Mouse (Mus musculus): ENCODE results near the gene Khdc4.

Gene Khdc4

GRCm38 (mm10) chr3:88684980-88685941 lies at the start of gene Khdc4:
Gene Khdc4, plus strand, starts transcription at chr3:88685803.
- H3K36me3 ChIP-seq (ENCODE audit: control insufficient read depth, insufficient read depth, low read length, poor library complexity, severe bottlenecking): peaks cover 4% of the 10 kb centered on the region
- H3K27me3 ChIP-seq (ENCODE audit: control insufficient read depth, insufficient read depth, low read length, poor library complexity, severe bottlenecking): no peaks in the 10 kb centered on the region
- peak; percentile 97 for DNase-seq (ENCODE audit: low read depth, low spot score)

- peaks cover 3% of the 10 kb centered on the region; the same call in 1 of the 2 replicates for H3K27me3 ChIP-seq (ENCODE audit: control insufficient read depth, insufficient read depth, low read length, poor library complexity, severe bottlenecking)
- H3K36me3 ChIP-seq (ENCODE audit: control insufficient read depth, insufficient read depth, low read length, poor library complexity, severe bottlenecking): peaks cover 39% of the 10 kb centered on the region
- no peak for DNase-seq (ENCODE audit: low read depth, low spot score)
Measured at GRCm38 (mm10) chr3:88636555-88636986, 49.0 kb upstream of the Khdc4 start.

DNA sequence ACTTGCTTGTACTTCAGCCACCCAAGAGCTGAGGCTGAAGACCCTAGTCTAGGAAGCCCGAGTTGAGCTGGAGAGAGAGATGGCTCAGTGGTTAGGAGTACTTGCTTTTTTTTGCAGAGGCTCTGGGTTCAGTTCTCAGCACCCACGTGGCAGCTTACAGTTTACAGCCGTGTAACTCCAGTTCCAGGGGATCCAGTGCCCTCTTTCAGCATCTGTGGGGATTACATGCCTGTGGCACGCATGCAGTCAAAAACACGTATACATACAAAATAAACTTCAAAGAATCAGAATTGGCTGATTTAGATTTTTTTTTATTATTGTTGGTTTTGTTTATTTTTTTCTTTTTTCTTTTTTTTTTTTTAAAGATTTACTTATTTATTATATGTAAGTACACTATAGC lies 48.5 kb upstream of the Khdc4 start:
- peaks cover 3% of the 10 kb centered on the region; the same call in 1 of the 2 replicates for H3K27me3 ChIP-seq (ENCODE audit: control insufficient read depth, insufficient read depth, low read length, poor library complexity, severe bottlenecking)
- DNase-seq (ENCODE audit: low read depth, low spot score): no peak
- H3K36me3 ChIP-seq (ENCODE audit: control insufficient read depth, insufficient read depth, low read length, poor library complexity, severe bottlenecking): peaks cover 36% of the 10 kb centered on the region

GRCm38 (mm10) chr3:88639239-88639638 lies 46.4 kb upstream of the Khdc4 start:
- Histone ChIP-seq H3K27me3 (ENCODE audit: control insufficient read depth, insufficient read depth, low read length, poor library complexity, severe bottlenecking) (peaks cover 3% of the 10 kb centered on the region; the same call in 1 of the 2 replicates), H3K36me3 (ENCODE audit: control insufficient read depth, insufficient read depth, low read length, poor library complexity, severe bottlenecking) (peaks cover 45% of the 10 kb centered on the region)
- no peak for DNase-seq (ENCODE audit: low read depth, low spot score)

- H3K36me3 ChIP-seq (ENCODE audit: control insufficient read depth, insufficient read depth, low read length, poor library complexity, severe bottlenecking): peaks cover 35% of the 10 kb centered on the region
- DNase-seq (ENCODE audit: low read depth, low spot score): peak; percentile 89
- H3K27me3 ChIP-seq (ENCODE audit: control insufficient read depth, insufficient read depth, low read length, poor library complexity, severe bottlenecking): no peaks in the 10 kb centered on the region
Measured at GRCm38 (mm10) chr3:88640676-88641075, 44.9 kb upstream of the Khdc4 start.

- Histone ChIP-seq H3K36me3 (ENCODE audit: control insufficient read depth, insufficient read depth, low read length, poor library complexity, severe bottlenecking) (peaks cover 40% of the 10 kb centered on the region), H3K27me3 (ENCODE audit: control insufficient read depth, insufficient read depth, low read length, poor library complexity, severe bottlenecking) (no peaks in the 10 kb centered on the region)
- DNase-seq (ENCODE audit: low read depth, low spot score): no peak
Measured at GRCm38 (mm10) chr3:88643078-88643477, 42.5 kb upstream of the Khdc4 start.

DNA sequence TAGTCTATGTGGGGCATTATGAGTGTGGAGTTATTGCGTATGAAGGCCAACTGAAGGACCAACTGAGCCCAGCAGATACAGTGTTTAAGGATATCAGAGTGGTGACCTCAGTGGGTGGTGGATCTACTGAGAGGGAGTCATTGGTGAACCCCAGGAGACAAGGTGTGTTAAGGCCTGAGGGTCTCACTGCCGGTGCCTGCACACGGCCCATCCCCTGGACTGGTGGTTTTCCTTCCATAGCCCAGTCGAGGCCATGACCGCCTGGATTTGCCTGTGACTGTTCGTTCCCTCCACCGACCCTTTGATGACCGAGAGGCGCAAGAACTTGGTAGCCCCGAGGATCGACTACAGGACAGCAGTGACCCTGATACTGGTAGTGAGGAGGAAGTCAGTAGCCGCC lies 39.7 kb upstream of the Khdc4 start:
- no peak for DNase-seq (ENCODE audit: low read depth, low spot score)
- H3K27me3 ChIP-seq (ENCODE audit: control insufficient read depth, insufficient read depth, low read length, poor library complexity, severe bottlenecking): no peaks in the 10 kb centered on the region
- H3K36me3 ChIP-seq (ENCODE audit: control insufficient read depth, insufficient read depth, low read length, poor library complexity, severe bottlenecking): peaks cover 34% of the 10 kb centered on the region

- Histone ChIP-seq H3K36me3 (ENCODE audit: control insufficient read depth, insufficient read depth, low read length, poor library complexity, severe bottlenecking) (peaks cover 34% of the 10 kb centered on the region), H3K27me3 (ENCODE audit: control insufficient read depth, insufficient read depth, low read length, poor library complexity, severe bottlenecking) (no peaks in the 10 kb centered on the region)
- no peak for DNase-seq (ENCODE audit: low read depth, low spot score)
Measured at GRCm38 (mm10) chr3:88646426-88646995, 39.1 kb upstream of the Khdc4 start.

DNA sequence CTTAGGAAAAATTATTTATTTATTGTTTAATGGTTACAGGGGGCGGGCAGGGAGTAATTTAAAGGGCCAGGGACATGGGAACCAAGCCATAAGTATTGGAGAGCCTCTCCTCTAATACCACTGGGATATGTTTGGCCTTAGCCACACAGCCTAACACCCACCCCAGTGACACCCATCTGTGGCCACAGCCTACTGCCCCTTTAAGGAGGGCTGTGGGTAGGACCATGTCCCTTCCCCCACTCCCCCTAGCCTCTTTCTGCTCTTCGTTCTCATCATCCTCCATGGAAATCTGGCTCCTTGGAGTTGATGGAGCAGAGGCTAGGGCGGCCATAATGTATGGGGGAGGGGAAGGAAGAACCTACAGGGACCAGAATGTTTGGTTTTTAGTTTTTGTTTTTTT lies 38.5 kb upstream of the Khdc4 start:
- no peak for DNase-seq (ENCODE audit: low read depth, low spot score)
- Histone ChIP-seq H3K27me3 (ENCODE audit: control insufficient read depth, insufficient read depth, low read length, poor library complexity, severe bottlenecking) (no peaks in the 10 kb centered on the region), H3K36me3 (ENCODE audit: control insufficient read depth, insufficient read depth, low read length, poor library complexity, severe bottlenecking) (peaks cover 34% of the 10 kb centered on the region)

DNA sequence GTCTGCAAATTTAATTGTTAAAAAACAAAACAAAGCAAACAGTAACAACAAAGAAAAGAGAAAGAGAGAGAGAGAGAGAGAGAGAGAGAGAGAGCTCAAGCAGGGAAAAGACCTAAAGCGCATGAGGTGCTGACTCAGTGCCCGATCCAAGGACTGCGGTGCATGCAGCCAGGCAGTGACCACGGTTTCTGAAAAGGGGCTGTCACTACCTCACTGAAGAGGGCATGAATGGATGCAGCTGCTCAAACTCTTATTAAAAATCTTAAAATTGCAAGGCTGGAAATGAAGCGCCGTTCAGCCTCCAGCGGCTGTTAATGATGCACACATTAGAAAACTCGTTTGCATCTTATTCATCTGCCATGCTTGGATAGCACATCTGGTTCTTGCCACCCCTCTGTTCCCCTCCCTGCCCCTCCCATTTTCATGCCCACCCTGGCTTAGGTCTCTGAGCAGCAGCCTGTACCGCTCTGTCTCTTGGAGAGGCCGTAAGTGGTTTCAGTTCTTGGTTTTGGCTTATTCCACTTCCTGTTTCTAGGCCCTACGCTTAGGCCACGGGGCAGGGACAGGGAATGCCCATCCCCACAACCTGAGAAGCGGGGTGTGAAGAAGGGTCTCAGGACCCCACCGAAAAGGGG lies 37.7 kb upstream of the Khdc4 start:
- peak; percentile 82 for DNase-seq (ENCODE audit: low read depth, low spot score)
- Histone ChIP-seq H3K27me3 (ENCODE audit: control insufficient read depth, insufficient read depth, low read length, poor library complexity, severe bottlenecking) (no peaks in the 10 kb centered on the region), H3K36me3 (ENCODE audit: control insufficient read depth, insufficient read depth, low read length, poor library complexity, severe bottlenecking) (peaks cover 29% of the 10 kb centered on the region)

DNA sequence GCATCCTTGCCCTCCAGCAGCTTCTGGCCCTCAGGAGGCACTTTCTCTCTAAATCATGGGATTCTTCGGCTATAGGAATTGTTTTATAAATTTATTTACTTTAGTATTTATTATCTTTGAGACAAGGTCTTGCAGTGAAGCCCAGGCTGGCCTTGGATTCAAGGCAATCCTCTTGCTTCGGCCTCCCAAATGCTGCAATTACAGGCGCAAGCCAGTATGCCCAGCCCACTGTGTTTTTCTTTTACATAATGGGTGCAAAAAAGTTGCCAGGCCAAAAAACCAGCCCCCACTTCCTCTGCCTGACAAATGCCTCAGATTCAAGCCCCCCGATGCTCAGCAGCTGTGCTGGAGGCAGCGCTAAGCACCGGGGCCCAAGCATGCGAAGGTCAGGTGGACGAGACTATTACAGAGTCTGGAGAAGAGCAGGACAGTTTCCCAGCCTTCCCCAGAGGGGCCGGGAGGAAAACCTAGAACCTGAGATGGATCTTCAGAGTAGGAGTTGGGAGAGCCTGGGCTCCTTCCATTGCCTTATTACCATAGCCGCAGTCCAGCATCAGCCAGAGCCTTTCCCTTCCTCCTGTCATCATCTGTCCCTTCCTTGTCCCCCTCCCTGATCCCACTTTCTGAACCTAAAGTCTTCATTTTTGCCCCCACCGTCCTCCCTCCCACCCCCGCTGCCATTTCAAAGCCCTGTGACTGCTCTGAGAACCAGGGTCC lies 37.0 kb upstream of the Khdc4 start:
- peaks cover 23% of the 10 kb centered on the region for H3K36me3 ChIP-seq (ENCODE audit: control insufficient read depth, insufficient read depth, low read length, poor library complexity, severe bottlenecking)
- H3K27me3 ChIP-seq (ENCODE audit: control insufficient read depth, insufficient read depth, low read length, poor library complexity, severe bottlenecking): no peaks in the 10 kb centered on the region
- DNase-seq (ENCODE audit: low read depth, low spot score): peak; percentile 23

GRCm38 (mm10) chr3:88649186-88649585 lies 36.4 kb upstream of the Khdc4 start:
- peaks cover 17% of the 10 kb centered on the region for H3K36me3 ChIP-seq (ENCODE audit: control insufficient read depth, insufficient read depth, low read length, poor library complexity, severe bottlenecking)
- peak; percentile 30 for DNase-seq (ENCODE audit: low read depth, low spot score)
- H3K27me3 ChIP-seq (ENCODE audit: control insufficient read depth, insufficient read depth, low read length, poor library complexity, severe bottlenecking): no peaks in the 10 kb centered on the region

DNA sequence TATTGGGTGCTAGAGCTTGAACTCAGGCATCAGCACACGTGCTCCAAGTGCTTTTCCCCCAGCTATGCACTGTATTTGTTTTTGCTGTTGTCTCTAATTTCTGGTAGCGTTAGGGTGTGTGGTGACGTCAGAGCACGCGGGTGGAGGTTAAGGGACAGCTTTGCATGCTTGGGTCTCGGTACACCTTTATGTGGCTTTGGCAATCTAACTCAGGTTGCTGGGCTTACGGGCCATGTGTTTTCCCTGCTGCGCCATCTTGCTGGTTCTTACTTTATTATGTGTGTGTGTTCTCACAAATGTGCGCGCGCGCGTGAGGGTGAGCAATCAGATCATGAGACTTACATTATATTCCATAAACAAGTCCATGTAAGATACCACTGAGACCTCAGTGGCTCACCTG lies 35.6 kb upstream of the Khdc4 start:
- Histone ChIP-seq H3K36me3 (ENCODE audit: control insufficient read depth, insufficient read depth, low read length, poor library complexity, severe bottlenecking) (peaks cover 13% of the 10 kb centered on the region), H3K27me3 (ENCODE audit: control insufficient read depth, insufficient read depth, low read length, poor library complexity, severe bottlenecking) (no peaks in the 10 kb centered on the region)
- no peak for DNase-seq (ENCODE audit: low read depth, low spot score)

DNA sequence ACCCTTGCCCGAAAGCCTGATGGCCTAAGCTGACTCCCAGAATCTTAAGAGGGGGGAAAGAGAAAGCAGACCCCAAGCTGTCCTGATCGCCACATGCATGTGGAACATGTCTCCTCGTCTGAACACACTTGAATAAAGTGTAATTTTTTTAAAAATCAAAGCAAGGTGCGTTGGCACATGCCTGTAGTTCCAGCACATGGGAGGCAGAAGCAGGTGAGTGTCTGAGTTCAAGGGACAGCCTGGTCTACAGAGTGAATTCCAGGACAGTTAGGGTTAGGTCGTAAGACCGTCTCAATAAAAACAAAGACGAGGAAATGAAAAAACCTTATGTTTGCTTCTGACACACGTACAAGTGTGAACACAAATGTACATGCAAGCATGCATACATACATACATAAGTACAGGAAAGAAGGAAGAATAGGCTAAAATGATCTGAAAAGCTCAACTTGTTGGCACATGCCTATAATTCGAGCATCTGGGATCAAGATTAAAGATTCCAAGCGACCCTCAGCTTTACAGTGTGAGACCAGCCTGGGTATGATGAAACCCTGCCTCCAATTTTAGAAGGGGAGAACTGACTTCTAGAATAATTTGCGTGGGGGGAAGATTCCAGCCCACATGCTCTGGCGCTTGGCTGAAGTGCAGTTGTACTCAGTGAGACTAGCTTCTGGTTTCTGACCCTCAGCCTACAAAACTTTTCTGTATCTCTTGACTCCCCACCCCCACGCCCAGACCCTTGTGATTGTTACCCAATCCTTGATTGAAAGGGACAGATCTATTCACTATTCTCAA lies 34.7 kb upstream of the Khdc4 start:
- H3K27me3 ChIP-seq (ENCODE audit: control insufficient read depth, insufficient read depth, low read length, poor library complexity, severe bottlenecking): no peaks in the 10 kb centered on the region
- H3K36me3 ChIP-seq (ENCODE audit: control insufficient read depth, insufficient read depth, low read length, poor library complexity, severe bottlenecking): peaks cover 13% of the 10 kb centered on the region
- no peak for DNase-seq (ENCODE audit: low read depth, low spot score)
